Mouse (Mus musculus): ENCODE measurements around the gene Higd1b.

DNA sequence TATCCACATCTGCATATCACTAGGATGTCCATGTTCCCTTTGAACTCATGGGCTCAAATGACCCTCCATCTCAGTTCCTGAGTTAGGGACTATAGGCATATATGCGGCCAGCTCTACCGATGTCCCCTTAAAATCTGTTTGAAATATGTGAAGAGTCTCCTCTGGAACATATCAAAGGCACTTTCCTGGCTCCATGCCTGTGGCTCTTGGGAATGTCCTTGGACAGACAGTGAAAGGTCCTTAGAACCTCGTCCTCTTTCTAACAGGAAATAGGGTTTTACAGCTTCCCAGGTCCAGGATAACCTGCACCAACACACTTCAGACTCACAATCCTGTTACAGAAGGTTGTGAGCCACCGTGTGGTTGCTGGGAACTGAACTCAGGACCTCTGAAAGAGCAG, 5.4 kb upstream of the Higd1b start:
- TF ChIP-seq POLR2A (IDR thresholded peaks at IDR 0.05; ENCODE audit: low read depth, low read length) (no peak), CTCF (IDR thresholded peaks at IDR 0.05; ENCODE audit: extremely low read depth, insufficient read depth, insufficient read length, insufficient replicate concordance) (no peak)

Data from spleen, adult 2 months (tissue).